Mouse (Mus musculus): ENCODE data around the gene Rbm45. TPM values are rescaled to one million over a fixed set of nuclear protein-coding genes. Genes with fewer than 3 reads are reported as not detected.

The Rbm45 gene
- 19.8 and 20.1 TPM in 2 replicates for total RNA-seq (2015)
- 43.7 and 52.9 TPM in 2 replicates for total RNA-seq (2017)

DNA sequence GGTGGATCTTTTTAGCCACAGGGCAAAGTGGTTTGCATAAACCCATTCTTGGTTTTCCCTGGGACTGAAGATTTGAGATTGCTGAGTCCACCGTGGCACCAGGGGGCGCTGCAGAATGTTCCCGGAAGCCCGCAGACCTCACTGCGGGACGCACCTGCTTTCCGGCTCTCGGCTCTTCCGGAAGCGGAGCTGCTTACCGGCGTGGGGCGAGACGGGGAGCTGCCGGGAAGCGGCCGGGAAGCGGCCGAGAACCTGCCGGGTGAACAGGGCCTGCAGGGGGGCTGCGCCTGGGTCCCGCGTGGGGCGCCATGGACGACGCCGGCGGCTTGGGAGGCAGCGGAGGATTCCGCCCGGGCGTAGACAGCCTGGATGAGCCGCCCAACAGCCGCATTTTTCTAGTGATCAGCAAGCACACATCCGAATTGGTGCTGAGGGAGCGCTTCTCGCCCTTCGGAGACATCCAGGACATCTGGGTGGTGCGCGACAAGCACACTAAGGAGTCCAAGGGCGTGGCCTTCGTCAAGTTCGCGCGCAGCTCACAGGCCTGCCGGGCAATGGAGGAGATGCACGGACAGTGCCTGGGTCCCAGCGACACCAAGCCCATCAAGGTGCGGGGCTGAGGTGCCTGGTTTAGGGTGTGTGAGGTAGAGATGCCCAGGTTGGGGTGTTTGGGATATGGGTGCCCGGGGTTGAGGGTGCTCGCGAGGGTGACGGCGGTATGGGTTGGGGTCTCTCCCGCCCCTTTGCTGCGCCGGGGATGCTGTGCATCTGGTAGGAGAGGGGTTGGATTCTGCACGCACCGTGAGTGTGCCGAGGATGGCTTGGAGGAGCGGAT lies at the start of gene Rbm45:
Gene Rbm45 (plus strand): TSS at position 164 of the 835 bp plus-strand sequence.
- ATAC-seq (replicated peaks; ENCODE audit: poor library complexity) = peak; percentile 82

DNA sequence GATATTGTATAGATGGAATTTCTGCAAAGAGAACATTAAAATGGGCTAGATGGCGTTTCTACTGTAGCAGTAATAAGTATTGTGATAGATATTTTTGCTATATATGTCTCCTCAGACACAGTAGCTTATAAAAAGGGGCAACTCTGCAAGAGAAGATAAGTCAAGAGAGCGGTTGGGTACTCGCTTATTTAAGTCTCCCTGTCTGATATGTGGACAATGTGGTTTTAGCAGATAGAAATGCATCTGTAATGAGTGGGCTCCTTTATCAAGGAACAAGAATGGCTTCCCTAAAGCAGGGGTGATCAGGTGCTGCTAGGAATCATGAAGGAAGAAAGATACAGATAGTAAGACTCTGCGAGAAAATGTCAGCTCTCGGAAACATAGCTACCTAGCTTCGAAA lies 49.4 kb upstream of the Rbm45 start:
- peak; percentile 57 for ATAC-seq (replicated peaks; ENCODE audit: poor library complexity)

DNA sequence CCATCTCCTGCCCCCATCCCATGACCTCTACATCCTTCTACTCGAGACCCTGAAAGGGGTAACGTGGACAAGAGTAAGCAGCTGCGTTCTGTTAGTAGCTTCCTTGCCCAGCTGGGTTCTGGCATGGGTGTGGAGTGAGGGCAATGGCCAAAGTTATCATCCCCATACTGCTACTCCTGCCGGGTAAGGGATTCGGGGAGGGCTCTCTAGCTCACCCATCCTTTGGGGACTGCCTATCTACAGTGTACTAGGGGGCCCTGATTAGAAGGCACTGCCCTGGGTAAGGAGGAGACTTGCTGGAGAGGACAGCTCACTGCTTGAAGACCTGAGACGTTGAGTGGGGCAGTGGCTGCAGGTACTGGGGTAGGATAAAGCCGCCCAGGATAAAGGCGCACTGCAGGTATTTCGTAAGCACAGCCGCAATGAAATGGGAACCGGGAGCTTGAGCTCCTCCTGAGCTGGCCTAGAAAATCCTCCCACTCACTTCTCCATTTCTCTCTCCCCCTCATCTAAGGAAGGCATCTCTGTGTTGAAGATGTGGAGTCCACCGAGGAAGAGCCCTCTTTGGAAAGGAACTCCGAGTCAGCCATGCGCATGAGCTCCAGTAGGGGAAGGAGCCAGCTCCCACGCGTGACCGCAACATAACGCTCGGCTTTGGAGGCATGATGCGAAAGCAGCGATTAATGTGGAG lies 46.5 kb upstream of the Rbm45 start:
- no peak for ATAC-seq (replicated peaks; ENCODE audit: poor library complexity)

DNA sequence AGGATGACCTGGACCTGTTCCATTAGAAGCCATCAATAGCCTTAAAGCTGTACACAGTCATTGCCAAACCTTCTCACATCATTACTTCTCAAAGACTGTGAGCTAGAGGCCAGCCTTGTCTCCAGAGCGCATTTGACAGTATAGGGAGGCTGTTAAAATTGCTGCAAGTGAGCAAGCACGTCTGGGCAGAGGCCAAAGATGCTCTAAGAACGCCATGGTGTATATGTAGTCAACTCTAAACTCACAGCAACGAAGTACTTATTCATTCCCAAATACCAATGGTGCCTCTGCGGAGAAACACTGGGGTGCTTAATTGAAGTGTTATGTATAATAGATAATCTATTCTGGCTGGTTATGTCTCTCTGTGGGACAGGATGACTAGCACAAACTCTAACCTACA lies 45.3 kb upstream of the Rbm45 start:
- no peak for ATAC-seq (replicated peaks; ENCODE audit: poor library complexity)

DNA sequence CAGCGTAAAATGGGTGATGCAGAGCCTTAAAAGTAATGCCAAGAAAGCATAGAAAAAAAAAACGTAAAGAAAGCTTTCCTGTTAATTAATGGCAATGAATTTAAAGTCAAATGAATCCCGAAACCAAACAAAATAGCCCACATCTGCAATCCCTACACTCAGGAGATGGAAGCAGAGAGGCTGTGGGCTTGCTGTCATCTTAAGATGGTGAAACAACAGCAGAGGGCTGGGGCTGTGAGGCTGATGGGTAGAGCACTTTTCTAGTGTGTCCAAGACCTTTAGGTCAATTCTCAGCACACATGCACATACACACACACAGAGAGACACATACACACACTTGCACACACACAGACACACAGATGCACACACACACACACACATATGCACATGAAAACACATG lies 43.6 kb upstream of the Rbm45 start:
- ATAC-seq (replicated peaks; ENCODE audit: poor library complexity) = no peak

DNA sequence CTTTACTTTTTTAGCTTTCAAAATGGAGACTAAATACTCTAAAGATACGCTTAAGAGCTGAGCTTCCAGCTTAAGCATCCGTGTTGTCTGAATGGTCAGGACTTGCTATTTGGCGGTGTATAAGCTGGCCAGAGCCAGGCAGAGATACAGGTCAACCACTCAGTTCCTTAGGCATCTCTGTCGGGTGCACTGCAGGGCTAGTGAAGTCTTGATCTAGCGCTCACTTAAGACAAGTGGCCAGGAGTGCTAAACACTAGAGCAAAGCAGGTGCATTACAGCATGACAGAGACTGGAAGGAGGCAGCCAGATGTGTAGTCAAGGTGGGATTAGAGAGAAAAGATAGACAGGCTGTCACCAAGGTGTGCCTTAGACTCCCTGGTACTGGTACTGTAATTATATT lies 39.7 kb upstream of the Rbm45 start:
- ATAC-seq (replicated peaks; ENCODE audit: poor library complexity) = no peak

DNA sequence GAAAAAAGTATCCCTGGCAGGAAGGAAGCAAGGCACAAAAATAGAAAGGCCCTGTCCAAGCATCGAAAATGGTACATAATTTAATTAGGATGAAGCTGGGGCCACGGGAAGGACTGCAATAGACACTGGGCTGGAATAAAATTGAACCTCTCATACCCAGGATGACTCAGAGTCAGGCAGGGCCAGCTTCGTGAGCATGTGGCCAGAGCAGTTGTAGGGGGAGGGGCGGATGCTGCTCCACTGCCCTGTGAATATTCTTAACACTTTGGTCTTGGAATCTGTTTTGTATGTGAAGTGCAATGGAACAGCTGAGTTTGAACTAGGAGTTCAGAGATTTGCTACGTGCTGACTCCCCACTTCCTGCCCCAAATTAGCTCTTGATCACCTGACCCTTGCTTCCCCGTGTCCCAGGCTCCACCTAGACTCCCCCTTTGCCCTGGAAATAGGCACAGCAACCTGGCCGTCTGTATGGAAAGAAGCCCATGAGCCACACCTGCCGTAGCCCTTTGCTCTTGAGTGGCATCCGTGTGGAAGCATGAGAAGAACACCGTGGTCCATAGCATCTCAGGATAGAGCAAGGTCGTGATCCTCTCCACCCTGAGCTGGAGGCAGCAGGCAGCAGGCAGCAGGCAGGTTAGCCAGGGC lies 37.5 kb upstream of the Rbm45 start:
- no peak for ATAC-seq (replicated peaks; ENCODE audit: poor library complexity)

DNA sequence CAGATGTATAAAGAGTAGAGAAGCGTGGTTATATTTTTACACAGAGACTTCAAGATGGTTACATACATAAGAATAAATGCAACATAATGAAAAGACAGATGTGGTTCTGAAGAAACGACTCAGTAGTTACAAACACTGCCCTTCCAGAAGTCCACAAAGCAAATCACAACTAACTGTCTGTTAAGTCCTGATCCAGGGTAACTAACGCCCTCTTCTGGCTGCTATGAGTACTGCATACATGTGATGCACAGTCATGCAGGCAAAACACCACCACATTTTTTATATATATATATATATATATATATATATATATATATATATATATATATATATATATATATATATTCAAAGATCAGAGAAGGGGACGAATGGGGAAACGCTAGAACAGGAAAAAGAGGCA lies 35.2 kb upstream of the Rbm45 start:
- ATAC-seq (replicated peaks; ENCODE audit: poor library complexity) = no peak

DNA sequence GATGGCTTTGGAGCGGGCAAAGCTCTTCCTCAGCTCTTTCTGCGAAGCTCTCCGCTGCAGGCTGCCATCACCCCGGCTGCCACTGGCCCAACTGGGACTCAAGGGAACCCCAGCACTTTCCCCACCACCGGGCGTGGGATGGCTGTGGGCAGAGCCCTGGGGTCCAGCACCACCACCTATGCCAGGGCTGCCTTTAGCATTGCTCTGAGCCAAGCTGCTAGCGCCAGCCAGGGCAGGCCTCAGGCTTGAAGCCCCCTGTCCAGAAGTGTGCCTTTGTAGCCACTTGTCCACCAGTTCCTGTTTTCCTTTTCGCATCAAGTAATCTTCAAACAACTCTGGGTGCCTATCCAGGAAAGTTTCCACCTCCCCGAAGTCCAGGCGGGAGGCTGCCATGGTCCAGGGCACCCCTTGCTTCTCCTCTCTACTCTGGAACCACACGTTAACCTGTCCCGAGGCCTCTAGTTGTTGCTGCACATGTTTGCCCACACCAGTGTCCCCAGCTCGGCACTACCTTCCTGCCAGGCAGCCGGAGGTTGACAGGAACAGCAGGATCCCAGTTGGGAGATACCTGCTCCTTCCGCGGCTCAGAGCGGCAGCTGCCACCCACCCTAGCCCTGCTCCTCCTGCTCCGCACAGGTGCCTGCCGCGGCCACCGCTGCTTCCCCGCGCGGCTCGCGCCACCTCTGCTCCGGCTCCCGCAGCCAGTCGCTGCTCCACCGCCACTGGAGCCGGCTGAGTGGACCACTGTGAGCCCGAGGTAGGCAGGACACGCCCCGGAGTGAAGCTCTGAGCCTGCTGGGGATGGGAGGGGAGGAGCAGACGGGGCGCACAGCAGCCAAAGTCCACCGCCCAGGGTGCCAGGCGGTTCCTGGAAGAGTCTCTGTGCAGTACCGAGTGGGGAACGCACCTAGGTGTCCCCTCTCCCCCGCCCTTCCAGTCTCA lies 31.3 kb upstream of the Rbm45 start, which contains the start of gene Pde11a:
Gene Pde11a (minus strand): TSS at position 560 of the 942 bp plus-strand sequence.
- peak; percentile 66 for ATAC-seq (replicated peaks; ENCODE audit: poor library complexity)

DNA sequence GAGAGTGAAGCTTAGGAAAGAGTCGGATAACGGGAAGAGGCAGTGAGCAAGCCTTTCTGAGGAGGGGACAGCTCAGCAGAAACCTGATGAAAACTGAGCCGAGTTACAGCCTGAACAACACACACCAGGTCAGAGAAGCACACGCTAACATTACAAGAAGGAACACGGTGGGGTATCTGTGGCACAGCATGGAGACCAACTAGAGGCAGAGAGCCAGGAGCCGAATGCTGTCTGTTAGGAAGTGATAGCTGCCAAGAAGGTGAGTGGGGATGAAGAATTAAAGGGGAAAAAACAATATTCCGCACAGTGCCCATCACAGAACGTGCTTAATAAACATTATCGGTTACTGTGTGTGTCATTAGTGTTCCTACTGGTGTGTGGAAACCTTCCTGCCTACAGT lies 27.6 kb upstream of the Rbm45 start:
- no peak for ATAC-seq (replicated peaks; ENCODE audit: poor library complexity)

DNA sequence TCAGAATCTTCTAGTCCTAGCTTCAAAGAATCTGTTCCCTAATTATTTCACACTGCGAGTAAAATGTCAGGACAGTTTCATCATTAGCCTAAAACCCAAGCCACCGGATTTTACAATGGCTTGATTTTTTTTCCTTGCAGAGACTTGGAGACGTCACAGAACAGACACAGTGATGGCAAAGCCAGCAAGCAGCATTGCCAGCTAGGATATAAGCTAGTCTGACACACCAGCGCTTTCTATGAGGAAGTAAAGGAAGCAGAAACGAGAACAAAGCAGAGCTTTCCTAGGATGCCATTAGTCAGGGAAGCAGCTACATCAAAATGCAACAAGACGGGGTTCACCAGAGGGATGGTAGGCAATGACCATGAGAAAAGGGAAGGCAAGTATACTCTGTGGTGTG lies 21.9 kb upstream of the Rbm45 start:
- no peak for ATAC-seq (replicated peaks; ENCODE audit: poor library complexity)

DNA sequence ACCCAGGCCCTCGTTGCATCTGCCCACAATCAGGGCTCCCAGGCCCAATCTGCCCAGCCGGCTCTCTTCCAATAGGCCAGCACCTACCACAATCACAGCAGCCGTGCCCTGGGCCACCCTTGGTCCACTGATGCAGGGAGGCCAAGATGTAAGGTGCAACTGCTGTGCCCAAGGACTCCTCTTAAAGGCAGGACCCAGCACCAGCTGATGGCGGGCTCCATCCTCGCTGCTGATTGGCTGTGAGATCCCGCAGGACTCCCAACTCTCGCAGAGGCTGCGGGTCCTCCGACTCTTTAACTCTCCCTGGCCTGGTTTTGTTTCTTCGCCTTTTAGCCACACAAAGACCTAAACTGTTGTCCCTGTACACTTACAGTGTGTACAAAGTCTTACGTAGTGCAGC lies 9.6 kb upstream of the Rbm45 start, which contains the start of gene Cyct:
Gene Cyct (minus strand): TSS at position 225 of the 400 bp plus-strand sequence.
- no peak for ATAC-seq (replicated peaks; ENCODE audit: poor library complexity)

DNA sequence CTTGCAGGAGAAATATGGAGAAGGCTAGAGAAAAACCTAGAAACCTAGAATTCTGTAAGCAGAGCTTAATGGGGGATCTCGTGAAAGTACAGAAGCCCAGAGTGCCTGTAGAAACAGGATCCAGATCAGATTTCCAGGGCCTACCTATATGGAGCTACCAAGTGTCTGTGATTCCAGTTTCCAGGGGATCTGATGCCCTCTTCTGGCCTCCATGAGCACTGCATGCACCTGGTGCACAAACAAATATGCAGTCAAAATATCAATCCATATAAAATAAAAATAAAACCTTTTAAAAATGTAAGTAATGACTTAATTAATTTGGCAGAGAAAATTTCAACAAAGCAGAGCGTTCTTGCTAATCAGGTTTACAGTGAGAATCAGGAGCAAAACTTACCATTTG lies 7.7 kb upstream of the Rbm45 start:
- ATAC-seq (replicated peaks; ENCODE audit: poor library complexity) = peak; percentile 42; the same call in 1 of the 2 replicates

DNA sequence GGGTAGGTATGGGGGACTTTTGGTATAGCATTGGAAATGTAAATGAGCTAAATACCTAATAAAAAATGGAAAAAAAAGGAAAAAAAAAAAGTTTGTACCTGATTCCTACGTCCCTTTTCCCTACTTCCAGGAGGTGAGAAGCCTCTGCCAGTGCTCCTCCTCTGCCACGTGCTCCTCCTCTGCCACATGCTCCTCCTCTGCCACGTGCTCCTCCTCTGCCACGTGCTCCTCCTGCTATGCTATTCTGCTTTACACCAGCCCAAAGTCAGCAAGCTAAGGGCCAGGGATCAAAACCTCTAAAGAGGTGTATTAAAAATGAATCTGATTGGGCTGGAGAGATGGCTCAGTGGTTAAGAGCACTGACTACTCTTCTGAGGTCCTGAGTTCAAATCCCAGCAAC lies 4.0 kb upstream of the Rbm45 start:
- ATAC-seq (replicated peaks; ENCODE audit: poor library complexity) = no peak

DNA sequence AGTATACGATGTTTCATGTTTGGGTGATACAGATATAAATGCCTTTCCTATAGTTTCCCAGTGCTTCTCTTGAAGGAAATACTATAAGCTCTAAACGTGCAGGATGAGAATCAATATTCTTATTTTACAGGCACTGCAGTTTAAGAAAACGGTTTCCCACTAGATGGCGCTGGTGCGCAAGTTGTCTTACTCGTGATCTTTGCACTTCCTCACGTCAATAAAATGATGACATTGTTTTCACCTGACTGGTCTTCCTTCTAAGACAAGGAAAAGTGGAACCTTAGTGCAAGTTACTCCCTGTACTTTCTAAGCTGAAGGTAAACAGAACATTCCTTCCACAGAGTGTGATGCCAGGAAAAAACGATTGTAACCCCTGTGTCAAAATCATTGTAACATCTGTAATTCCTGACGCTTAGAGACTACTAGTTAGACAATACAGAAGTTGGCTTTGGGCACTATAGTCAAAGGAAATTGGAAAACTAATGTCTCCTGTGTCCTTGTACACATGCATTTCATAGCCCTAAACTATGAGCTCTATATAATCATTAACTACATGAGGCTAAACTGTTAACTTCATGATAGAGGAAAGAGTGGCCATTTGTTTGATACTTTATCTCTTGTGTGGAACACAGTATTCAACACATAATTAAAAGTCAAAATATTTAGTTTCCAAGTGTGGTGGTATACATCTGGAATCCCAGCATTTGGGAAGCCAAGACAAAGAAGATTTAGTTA lies 2.4 kb upstream of the Rbm45 start:
- ATAC-seq (replicated peaks; ENCODE audit: poor library complexity) = peak; percentile 61

DNA sequence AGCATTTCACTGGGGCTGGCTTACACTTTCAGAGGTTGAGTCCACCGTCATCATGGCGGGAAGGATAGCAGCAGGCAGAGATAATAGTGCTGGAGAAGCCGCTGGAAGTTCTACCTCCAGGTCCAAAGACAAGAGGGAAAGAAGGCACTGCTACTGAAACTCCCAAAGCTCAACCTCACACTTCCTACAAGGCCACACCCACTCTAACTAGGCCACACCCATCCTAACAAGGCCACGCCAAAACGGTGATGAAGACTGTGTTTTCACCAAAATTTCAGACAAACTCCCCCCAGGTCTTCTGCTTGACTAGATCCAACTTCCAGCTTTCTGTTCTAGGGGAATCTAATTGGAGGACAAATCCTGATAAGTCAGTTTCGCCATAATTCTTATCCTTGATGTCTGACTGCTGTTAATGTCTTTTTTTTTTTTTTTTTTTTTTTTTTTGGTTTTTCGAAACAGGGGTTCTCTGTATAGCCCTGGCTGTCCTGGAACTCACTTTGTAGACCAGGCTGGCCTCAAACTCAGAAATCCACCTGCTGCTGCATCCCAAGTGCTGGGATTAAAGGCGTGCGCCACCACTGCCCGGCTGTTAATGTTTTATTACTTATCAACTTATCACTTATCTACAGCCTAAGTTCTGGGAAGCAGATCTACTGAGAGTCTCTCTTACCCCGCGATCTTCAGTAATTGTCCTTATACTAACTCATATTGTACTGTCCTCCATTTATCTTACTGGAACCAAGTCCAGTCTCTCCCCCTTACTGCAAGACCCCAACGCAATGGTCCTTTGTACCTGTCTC lies 723 bp upstream of the Rbm45 start:
- ATAC-seq (replicated peaks; ENCODE audit: poor library complexity) = no peak

DNA sequence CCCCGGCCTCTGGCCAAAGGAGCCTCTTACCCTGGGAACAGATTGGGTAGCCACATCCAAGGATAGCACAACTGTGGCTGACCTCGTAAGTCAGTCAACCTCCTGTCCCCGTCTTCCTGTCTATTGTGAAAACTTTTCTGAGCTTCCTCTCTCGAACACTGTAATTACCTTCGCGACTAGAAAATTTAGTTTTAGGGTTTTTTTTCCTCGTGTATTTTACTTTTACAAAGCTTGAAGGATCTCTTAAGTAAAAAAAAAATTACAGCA lies 805 bp downstream of the Rbm45 start:
- peak; percentile 19 for ATAC-seq (replicated peaks; ENCODE audit: poor library complexity)

DNA sequence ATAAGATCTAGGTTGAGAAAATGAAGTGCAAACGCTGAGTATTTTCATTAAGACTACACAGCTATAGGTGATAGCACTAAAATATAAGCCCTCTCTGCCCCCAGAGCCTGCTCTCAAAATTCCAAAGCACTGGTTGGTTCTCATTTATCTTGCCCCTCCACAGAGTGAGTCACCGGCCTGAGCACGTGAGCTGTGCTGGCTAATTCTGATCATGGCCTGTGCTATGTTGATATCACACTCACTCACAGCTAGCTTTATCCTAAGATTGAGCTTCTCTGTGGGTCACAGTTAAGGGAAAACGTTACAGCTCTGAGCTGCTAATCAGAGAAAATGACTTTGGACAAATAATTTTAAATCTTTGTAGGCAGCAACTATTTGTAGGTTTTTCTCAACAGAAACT lies 2.5 kb downstream of the Rbm45 start:
- ATAC-seq (replicated peaks; ENCODE audit: poor library complexity) = peak; percentile 66

DNA sequence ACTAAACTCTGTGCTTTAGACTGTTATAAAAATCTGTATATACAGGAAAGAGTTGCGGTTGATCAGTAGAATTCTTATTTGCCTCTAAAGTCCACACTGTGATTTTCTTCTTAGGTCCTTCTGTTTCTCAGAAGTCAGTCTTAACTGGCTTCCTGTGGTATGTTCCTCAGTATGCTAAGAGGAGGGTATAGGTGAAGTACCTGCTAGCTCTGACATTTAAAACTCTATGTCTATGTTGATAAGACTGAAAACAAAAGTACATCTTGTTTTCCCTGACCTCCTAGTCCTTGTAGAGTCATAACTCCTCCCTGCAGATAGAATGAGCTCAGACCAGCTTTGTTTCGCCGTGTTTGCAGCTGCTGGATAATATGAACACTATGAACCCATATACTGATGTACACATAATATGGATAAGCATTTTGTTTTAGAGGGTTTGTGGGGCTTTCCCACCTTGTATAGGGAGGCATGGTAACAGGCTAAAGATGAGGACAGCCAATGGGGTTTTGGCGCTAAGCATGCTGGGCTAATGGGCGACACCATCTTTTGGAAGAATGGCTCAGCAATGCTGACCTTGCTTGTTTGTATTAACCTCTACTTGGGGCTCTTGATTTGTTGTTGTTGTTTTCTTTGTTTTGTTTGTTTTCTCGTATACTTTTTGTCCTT lies 4.9 kb downstream of the Rbm45 start:
- ATAC-seq (replicated peaks; ENCODE audit: poor library complexity) = no peak

Data from megakaryocyte progenitor cell, adult 5-6 weeks (primary cell).